Mouse (Mus musculus): ENCODE results near the gene Ak9. TPM values are rescaled to one million over a fixed set of nuclear protein-coding genes. Genes with fewer than 3 reads are reported as not detected.
"Not testable (repeated sequence)": the region's sequence is repeated elsewhere in the genome, so short reads cannot be mapped to it uniquely, and the experiment has no call there.

Gene Ak9
- polyA plus RNA-seq, 1 experiment from 2014 or later, result not detected

GRCm38 (mm10) chr10:41403893-41404612 lies 100.3 kb downstream of the Ak9 start:
- no peak for TF ChIP-seq EP300 (IDR thresholded peaks at IDR 0.05; ENCODE audit: low read depth)
- peak; percentile 31; the same call in 1 of the 2 replicates for TF ChIP-seq CTCF (IDR thresholded peaks at IDR 0.05; ENCODE audit: low read depth)
- WGBS (ENCODE audit: insufficient replicate concordance), result 33% methylated on average over 3 of the region's 3 CpGs
- ATAC-seq (no peak), DNase-seq (no peak)
- Histone ChIP-seq H3K4me2 (ENCODE audit: low read depth, low read length) (no peak overlapping the region), H3K27ac (ENCODE audit: low read depth) (no peak overlapping the region), H3K4me1 (ENCODE audit: insufficient read depth) (no peaks in the 10 kb centered on the region), H3K9me3 (ENCODE audit: low read length) (no peaks in the 10 kb centered on the region), H3K4me3 (ENCODE audit: low read depth, low read length) (no peak overlapping the region), H3K9ac (replicated peaks) (no peak overlapping the region), H3K27me3 (ENCODE audit: insufficient read depth, low read length) (no peaks in the 10 kb centered on the region), H3K36me3 (replicated peaks; ENCODE audit: insufficient read depth, low read length) (no peaks in the 10 kb centered on the region)

GRCm38 (mm10) chr10:41410176-41410575 lies 106.4 kb downstream of the Ak9 start:
- not testable (repeated sequence) for H3K4me3 ChIP-seq (ENCODE audit: low read depth, low read length); DNase-seq; H3K27ac ChIP-seq (ENCODE audit: low read depth)

DNA sequence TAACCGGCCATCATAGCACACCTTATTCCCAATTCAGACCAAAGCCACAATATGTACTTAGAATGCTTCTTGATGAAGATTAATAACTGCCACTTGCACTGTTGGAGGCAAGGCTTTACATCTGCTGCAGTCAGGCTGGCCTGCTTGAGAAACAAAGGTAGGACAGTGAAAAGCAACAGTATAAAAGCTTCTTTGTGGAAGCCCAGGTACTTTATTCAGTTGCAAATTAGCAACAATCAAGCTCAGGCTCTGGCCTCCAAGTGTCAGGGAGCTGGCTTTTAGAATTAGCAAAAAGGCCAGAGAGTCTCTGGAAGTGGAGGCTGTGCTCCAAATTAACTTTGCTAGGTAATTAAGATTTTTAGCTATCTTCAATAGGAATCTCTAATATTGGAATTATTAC lies 107.0 kb downstream of the Ak9 start:
- DNase-seq; H3K4me3 ChIP-seq (ENCODE audit: low read depth, low read length); ATAC-seq; H3K27ac ChIP-seq (ENCODE audit: low read depth); H3K4me1 ChIP-seq (ENCODE audit: insufficient read depth); H3K36me3 ChIP-seq (replicated peaks; ENCODE audit: insufficient read depth, low read length); H3K4me2 ChIP-seq (ENCODE audit: low read depth, low read length); H3K9me3 ChIP-seq (ENCODE audit: low read length); H3K27me3 ChIP-seq (ENCODE audit: insufficient read depth, low read length); H3K9ac ChIP-seq (replicated peaks): not testable (repeated sequence)
- WGBS (ENCODE audit: insufficient replicate concordance), result 85% methylated on average over 1 of the region's 1 CpGs

More at GRCm38 (mm10) chr10:41410176-41410575, 106.4 kb downstream of the Ak9 start:
- H3K4me2 ChIP-seq (ENCODE audit: low read depth, low read length); H3K27me3 ChIP-seq (ENCODE audit: insufficient read depth, low read length); H3K9me3 ChIP-seq (ENCODE audit: low read length); H3K4me1 ChIP-seq (ENCODE audit: insufficient read depth); ATAC-seq; H3K36me3 ChIP-seq (replicated peaks; ENCODE audit: insufficient read depth, low read length); H3K9ac ChIP-seq (replicated peaks): not testable (repeated sequence)
- WGBS (ENCODE audit: insufficient replicate concordance), result 75% methylated on average over 4 of the region's 4 CpGs

DNA sequence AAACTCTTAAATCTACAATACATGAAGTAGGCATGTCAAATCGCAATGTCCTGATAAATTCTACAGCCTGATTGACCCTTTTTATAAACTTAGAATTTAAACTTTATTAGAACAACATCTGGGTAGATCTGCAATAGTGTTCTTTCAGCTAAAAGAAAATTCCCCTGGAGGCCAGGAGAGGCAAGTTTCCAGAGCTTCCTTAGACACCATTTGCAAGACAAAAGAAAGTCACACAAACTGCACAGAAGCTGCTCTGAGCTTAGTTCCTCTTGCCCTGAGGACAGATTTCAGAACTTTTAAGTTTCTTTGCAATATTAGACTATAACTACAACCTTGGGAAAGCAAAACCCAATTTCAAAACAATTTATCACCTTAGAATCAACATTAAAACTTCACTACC lies 109.7 kb downstream of the Ak9 start:
- DNase-seq; H3K4me3 ChIP-seq (ENCODE audit: low read depth, low read length); H3K4me2 ChIP-seq (ENCODE audit: low read depth, low read length); H3K27me3 ChIP-seq (ENCODE audit: insufficient read depth, low read length); H3K9ac ChIP-seq (replicated peaks); H3K27ac ChIP-seq (ENCODE audit: low read depth); ATAC-seq; H3K36me3 ChIP-seq (replicated peaks; ENCODE audit: insufficient read depth, low read length); H3K4me1 ChIP-seq (ENCODE audit: insufficient read depth); H3K9me3 ChIP-seq (ENCODE audit: low read length): not testable (repeated sequence)
- 66% methylated on average over 1 of the region's 1 CpGs for WGBS (ENCODE audit: insufficient replicate concordance)

DNA sequence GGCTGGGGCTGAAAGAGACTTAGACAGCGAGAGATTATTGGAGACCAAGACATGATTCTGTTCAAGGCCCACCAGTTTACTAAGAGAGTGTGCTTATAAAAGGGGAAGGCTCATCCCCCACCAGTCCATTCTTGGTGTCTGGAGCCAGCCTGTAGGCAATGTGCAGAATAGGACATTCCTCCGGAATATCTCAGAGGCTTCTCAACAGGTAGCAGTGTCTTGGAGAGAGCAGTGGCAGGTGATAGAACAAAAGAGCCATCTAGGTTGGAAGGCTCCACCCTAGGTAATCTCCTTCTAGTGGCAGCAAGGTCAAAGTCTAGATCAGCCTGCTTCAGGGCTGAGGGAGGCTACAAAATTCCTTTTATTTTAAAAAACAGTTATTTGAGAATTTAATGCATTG lies 111.6 kb downstream of the Ak9 start:
- not testable (repeated sequence) for H3K4me1 ChIP-seq (ENCODE audit: insufficient read depth); H3K9ac ChIP-seq (replicated peaks); ATAC-seq; H3K4me2 ChIP-seq (ENCODE audit: low read depth, low read length); H3K27me3 ChIP-seq (ENCODE audit: insufficient read depth, low read length); H3K27ac ChIP-seq (ENCODE audit: low read depth); DNase-seq; H3K36me3 ChIP-seq (replicated peaks; ENCODE audit: insufficient read depth, low read length); H3K9me3 ChIP-seq (ENCODE audit: low read length); H3K4me3 ChIP-seq (ENCODE audit: low read depth, low read length)
- WGBS (ENCODE audit: insufficient replicate concordance), result 80% methylated on average over 2 of the region's 2 CpGs

DNA sequence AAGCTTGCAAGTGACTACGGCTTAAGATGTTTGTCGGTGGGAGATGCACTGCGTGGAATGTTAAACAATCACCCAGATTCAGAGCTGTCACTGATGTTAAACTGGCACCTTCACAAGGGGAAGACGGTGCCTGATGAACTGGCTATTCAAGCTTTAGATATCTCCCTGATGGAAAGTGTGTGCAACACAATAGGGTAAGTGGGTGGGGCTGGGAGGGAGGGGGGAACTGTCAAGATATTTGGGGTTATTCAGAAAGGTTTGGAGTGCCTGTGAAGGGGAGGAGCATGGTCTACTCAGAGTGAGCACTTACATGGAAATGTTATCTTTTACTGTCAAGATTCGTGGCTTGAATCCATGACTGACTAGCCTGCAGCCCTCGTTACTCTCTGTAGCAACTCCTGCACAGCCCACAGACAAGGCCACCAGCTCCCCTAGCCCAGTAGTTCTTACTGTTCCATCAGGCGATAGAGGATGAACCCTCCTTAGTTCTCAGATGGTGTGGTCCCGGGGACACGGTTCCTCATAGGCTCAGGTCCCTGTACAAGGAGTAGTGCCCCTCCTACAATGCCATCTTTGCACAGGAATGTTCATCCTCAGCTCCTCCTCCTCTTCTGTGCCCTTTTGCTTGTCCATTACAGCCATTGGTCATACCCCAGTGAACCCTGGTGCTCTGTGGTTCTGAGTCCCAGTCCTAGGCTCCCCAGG lies 116.9 kb downstream of the Ak9 start:
- H3K9ac ChIP-seq (replicated peaks), result no peak overlapping the region
- 65% methylated on average over 9 of the region's 9 CpGs for WGBS (ENCODE audit: insufficient replicate concordance)
- TF ChIP-seq CTCF (IDR thresholded peaks at IDR 0.05; ENCODE audit: low read depth) (no peak), EP300 (IDR thresholded peaks at IDR 0.05; ENCODE audit: low read depth) (no peak)
- H3K4me2 ChIP-seq (ENCODE audit: low read depth, low read length), result no peak overlapping the region
- H3K27me3 ChIP-seq (ENCODE audit: insufficient read depth, low read length), result no peaks in the 10 kb centered on the region
- no peak overlapping the region for H3K27ac ChIP-seq (ENCODE audit: low read depth)
- no peak overlapping the region for H3K4me3 ChIP-seq (ENCODE audit: low read depth, low read length)
- DNase-seq (no peak), ATAC-seq (no peak)
- no peaks in the 10 kb centered on the region for H3K36me3 ChIP-seq (replicated peaks; ENCODE audit: insufficient read depth, low read length)
- H3K9me3 ChIP-seq (ENCODE audit: low read length), result peaks cover 5% of the 10 kb centered on the region; the same call in 1 of the 2 replicates
- no peaks in the 10 kb centered on the region for H3K4me1 ChIP-seq (ENCODE audit: insufficient read depth)
